Mouse (Mus musculus): ENCODE results near the gene Trpc4ap. TPM values are rescaled to one million over a fixed set of nuclear protein-coding genes. Genes with fewer than 3 reads are reported as not detected.

Gene Trpc4ap
- total RNA-seq, 1 experiment from 2014 or later: 110 TPM

GRCm38 (mm10) chr2:155694564-155694963, 2.4 kb upstream of the Trpc4ap start:
- no peak for DNase-seq

GRCm38 (mm10) chr2:155693136-155693535, 952 bp upstream of the Trpc4ap start:
- no peak for DNase-seq

GRCm38 (mm10) chr2:155691336-155691722, 855 bp downstream of the Trpc4ap start:
- DNase-seq: no peak

GRCm38 (mm10) chr2:155689211-155689610, 3.0 kb downstream of the Trpc4ap start:
- DNase-seq: no peak

GRCm38 (mm10) chr2:155687746-155688145, 4.4 kb downstream of the Trpc4ap start:
- DNase-seq: no peak

- no peak for DNase-seq
These were observed 5.6 kb downstream of the Trpc4ap start for GRCm38 (mm10) chr2:155686572-155686971.

- DNase-seq: no peak
These were observed 8.4 kb downstream of the Trpc4ap start for GRCm38 (mm10) chr2:155683821-155684220.

GRCm38 (mm10) chr2:155683137-155683536, 9.0 kb downstream of the Trpc4ap start:
- DNase-seq: no peak

- no peak for DNase-seq
These were observed 10.3 kb downstream of the Trpc4ap start for GRCm38 (mm10) chr2:155681874-155682273.

GRCm38 (mm10) chr2:155681194-155681593, 11.0 kb downstream of the Trpc4ap start:
- no peak for DNase-seq

- DNase-seq: no peak
These were observed 11.6 kb downstream of the Trpc4ap start for GRCm38 (mm10) chr2:155680591-155680990.

GRCm38 (mm10) chr2:155679586-155680110, 12.5 kb downstream of the Trpc4ap start:
- DNase-seq: no peak

GRCm38 (mm10) chr2:155675118-155675517, 17.1 kb downstream of the Trpc4ap start:
- no peak for DNase-seq

GRCm38 (mm10) chr2:155673546-155673945, 18.6 kb downstream of the Trpc4ap start:
- peak; percentile 86 for DNase-seq

GRCm38 (mm10) chr2:155671236-155671635, 20.9 kb downstream of the Trpc4ap start:
- peak; percentile 69 for DNase-seq

GRCm38 (mm10) chr2:155668461-155668860, 23.7 kb downstream of the Trpc4ap start:
- peak; percentile 47 for DNase-seq

GRCm38 (mm10) chr2:155667881-155668280, 24.3 kb downstream of the Trpc4ap start:
- no peak for DNase-seq

GRCm38 (mm10) chr2:155663910-155664460, 28.2 kb downstream of the Trpc4ap start:
- no peak for DNase-seq

GRCm38 (mm10) chr2:155663097-155663496, 29.1 kb downstream of the Trpc4ap start:
- DNase-seq: peak; percentile 67

- peak; percentile 17 for DNase-seq
These were observed 29.8 kb downstream of the Trpc4ap start for GRCm38 (mm10) chr2:155662390-155662789.

GRCm38 (mm10) chr2:155655759-155656372, 36.3 kb downstream of the Trpc4ap start:
- DNase-seq: no peak

- no peak for DNase-seq
These were observed 39.6 kb downstream of the Trpc4ap start for GRCm38 (mm10) chr2:155652618-155653017.

- DNase-seq: no peak
These were observed 46.4 kb downstream of the Trpc4ap start for GRCm38 (mm10) chr2:155645746-155646145.

All from adrenal gland, postnatal 14 days (tissue).